Mouse (Mus musculus): ENCODE measurements around the gene Gse1.

Gse1 gene

GRCm38 (mm10) chr8:120442306-120443003 is 214.2 kb downstream of the Gse1 start:
- DNase-seq (ENCODE audit: extremely low read depth, low read depth): no peak

- DNase-seq (ENCODE audit: extremely low read depth, low read depth): no peak
Measured at GRCm38 (mm10) chr8:120445249-120445648, 217.0 kb downstream of the Gse1 start.

GRCm38 (mm10) chr8:120448131-120448530 is 219.9 kb downstream of the Gse1 start:
- no peak for DNase-seq (ENCODE audit: extremely low read depth, low read depth)

- no peak for DNase-seq (ENCODE audit: extremely low read depth, low read depth)
Measured at GRCm38 (mm10) chr8:120449139-120449538, 220.9 kb downstream of the Gse1 start.

GRCm38 (mm10) chr8:120449608-120450031 is 221.4 kb downstream of the Gse1 start:
- DNase-seq (ENCODE audit: extremely low read depth, low read depth): no peak

- no peak for DNase-seq (ENCODE audit: extremely low read depth, low read depth)
Measured at GRCm38 (mm10) chr8:120452111-120452510, 223.9 kb downstream of the Gse1 start.

GRCm38 (mm10) chr8:120454404-120454803 is 226.1 kb downstream of the Gse1 start:
- DNase-seq (ENCODE audit: extremely low read depth, low read depth): no peak

- DNase-seq (ENCODE audit: extremely low read depth, low read depth): no peak
Measured at GRCm38 (mm10) chr8:120460375-120460774, 232.1 kb downstream of the Gse1 start.

- peak; percentile 43 for DNase-seq (ENCODE audit: extremely low read depth, low read depth)
Measured at GRCm38 (mm10) chr8:120462119-120462551, 233.9 kb downstream of the Gse1 start.

GRCm38 (mm10) chr8:120462611-120463010 is 234.4 kb downstream of the Gse1 start:
- DNase-seq (ENCODE audit: extremely low read depth, low read depth): no peak

- DNase-seq (ENCODE audit: extremely low read depth, low read depth): no peak
Measured at GRCm38 (mm10) chr8:120463918-120464584, 235.8 kb downstream of the Gse1 start.

- no peak for DNase-seq (ENCODE audit: extremely low read depth, low read depth)
Measured at GRCm38 (mm10) chr8:120464585-120464937, 236.3 kb downstream of the Gse1 start.

GRCm38 (mm10) chr8:120465710-120466109 is 237.5 kb downstream of the Gse1 start:
- DNase-seq (ENCODE audit: extremely low read depth, low read depth): no peak

GRCm38 (mm10) chr8:120466266-120466665 is 238.0 kb downstream of the Gse1 start:
- no peak for DNase-seq (ENCODE audit: extremely low read depth, low read depth)

GRCm38 (mm10) chr8:120467598-120467997 is 239.3 kb downstream of the Gse1 start:
- no peak for DNase-seq (ENCODE audit: extremely low read depth, low read depth)

- DNase-seq (ENCODE audit: extremely low read depth, low read depth): no peak
Measured at GRCm38 (mm10) chr8:120470170-120470569, 241.9 kb downstream of the Gse1 start.

GRCm38 (mm10) chr8:120471166-120471565 is 242.9 kb downstream of the Gse1 start:
- no peak for DNase-seq (ENCODE audit: extremely low read depth, low read depth)

- DNase-seq (ENCODE audit: extremely low read depth, low read depth): no peak
Measured at GRCm38 (mm10) chr8:120471752-120472151, 243.5 kb downstream of the Gse1 start.

- DNase-seq (ENCODE audit: extremely low read depth, low read depth): no peak
Measured at GRCm38 (mm10) chr8:120472230-120472629, 244.0 kb downstream of the Gse1 start.

- DNase-seq (ENCODE audit: extremely low read depth, low read depth): no peak
Measured at GRCm38 (mm10) chr8:120473729-120474364, 245.6 kb downstream of the Gse1 start.

- no peak for DNase-seq (ENCODE audit: extremely low read depth, low read depth)
Measured at GRCm38 (mm10) chr8:120474496-120475235, 246.4 kb downstream of the Gse1 start.
